18 mouse cellular contexts compared by ENCODE assay signal in genomic region chr9:61143101-61143500, GRCm38 (mm10).
DNase-seq lines count a peak whose midpoint lies in the region.
"Had no signal": no experiment of that assay in that cellular context is flagged by ENCODE, and none has a peak within 500 bp of the region (broad histone marks: within the 10 kb centered on the region; RNA-seq: fewer than 3 reads in every experiment).

No protein-coding gene starts in this region.

- DNase-seq in layer of hippocampus, adult 11-12 months (ENCODE audit: low spot score), result peak; percentile 35
- DNase-seq in layer of hippocampus, postnatal 10 days (ENCODE audit: low spot score in 2 of 2), result no peak
- DNase-seq in left cerebral cortex, postnatal 36 days (ENCODE audit: low spot score in 2 of 2), result peak; percentile 31 to 40
- no peak for DNase-seq in left cerebral cortex, adult 11 months (ENCODE audit: low spot score)
- peak; percentile 68 for DNase-seq in layer of hippocampus, adult 9-11 months
- peak; percentile 55 for DNase-seq in telencephalon, adult 2 months (ENCODE audit: low read depth, low spot score)
- no peak for DNase-seq in cerebellum, postnatal 10 days
- DNase-seq: adrenal gland, postnatal 14 days; cerebellum, adult 11-12 months; cerebellum, adult 9-11 months; gastrocnemius, adult 2 months; gastrocnemius, postnatal 36 days; heart, adult 18-20 months; heart, postnatal 4 days; kidney, adult 9 months; kidney, postnatal 10 days; thymus, adult 2 months; thymus, postnatal 36 days had no signal

- intact Hi-C loops in left cerebral cortex, postnatal 36 days (cut with DNase I), result no loop called here

Comparison
In these comparisons a context has a peak if more than half of its experiments do, and no peak if none do; other contexts are left out.
1. DNase-seq: peak in layer of hippocampus, adult 11-12 months (single experiment), left cerebral cortex, postnatal 36 days (2 of 2), layer of hippocampus, adult 9-11 months (single experiment) and telencephalon, adult 2 months (single experiment); none in layer of hippocampus, postnatal 10 days (0 of 2), left cerebral cortex, adult 11 months (single experiment) and cerebellum, postnatal 10 days (0 of 2).